ENCODE assay signal across 8 mouse cellular contexts in the genomic region with DNA sequence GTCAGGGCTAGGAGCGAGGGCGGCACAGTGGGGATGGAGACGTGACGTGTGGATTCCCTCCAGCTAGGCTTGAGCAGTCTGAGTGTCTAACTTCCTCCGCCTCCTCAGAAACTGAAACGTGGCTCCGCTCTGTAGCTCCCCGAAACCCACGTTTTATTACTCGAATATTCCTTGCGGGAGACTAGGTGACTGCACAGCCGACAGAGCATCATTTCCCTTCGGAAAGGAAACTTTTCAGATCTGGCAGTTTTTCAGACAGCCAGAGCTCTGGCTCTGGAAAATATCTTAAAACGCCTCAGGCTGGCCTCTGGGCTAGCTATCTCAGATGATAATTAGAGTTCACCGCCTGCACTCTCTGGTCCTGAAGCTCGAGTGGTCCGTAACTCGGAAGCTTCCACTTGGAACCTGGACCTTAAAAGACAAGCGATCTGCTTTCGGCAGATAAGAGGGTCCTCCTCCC. TPM values are rescaled to one million over a fixed set of nuclear protein-coding genes. Genes with fewer than 3 reads are reported as not detected.
DNase-seq lines count a peak whose midpoint lies in the region; ATAC-seq and TF ChIP-seq lines count a peak whose summit lies in the region.

No protein-coding gene starts in this region.

- H3K27me3 ChIP-seq in forebrain, embryonic 16.5 days (replicated peaks; ENCODE audit: control insufficient read depth, insufficient read depth, low read length), result no peaks in the 10 kb centered on the region
- no peaks in the 10 kb centered on the region for H3K27me3 ChIP-seq in midbrain, embryonic 11.5 days (ENCODE audit: control insufficient read depth, insufficient read depth, low read length)
- peaks cover 11% of the 10 kb centered on the region for H3K27me3 ChIP-seq in stomach, embryonic 16.5 days (ENCODE audit: control insufficient read depth, insufficient read depth, low read length)

- peaks cover 2% of the 10 kb centered on the region; the same call in 1 of the 2 replicates for H3K4me1 ChIP-seq in bone marrow, adult 2 months (ENCODE audit: control insufficient read depth, insufficient read depth, low read length)
- H3K4me1 ChIP-seq in forebrain, embryonic 16.5 days (replicated peaks; ENCODE audit: control insufficient read depth, insufficient read depth, low read length), result 0 out of 2 replicates have a peak, but pooled peaks cover 7% of the 10 kb centered on the region
- H3K4me1 ChIP-seq in midbrain, embryonic 11.5 days (ENCODE audit: control insufficient read depth, insufficient read depth, low read length), result peaks cover 10% of the 10 kb centered on the region; the same call in 1 of the 2 replicates
- H3K4me1 ChIP-seq in stomach, embryonic 16.5 days (ENCODE audit: control insufficient read depth, insufficient read depth, low read length), result peaks cover 7% of the 10 kb centered on the region

- peak; percentile 81 for ATAC-seq in forebrain, embryonic 16.5 days
- ATAC-seq in midbrain, embryonic 11.5 days (ENCODE audit: low FRiP score), result no peak; the same call in 1 of the 2 replicates
- no peak for ATAC-seq in stomach, embryonic 16.5 days (ENCODE audit: insufficient read depth, low FRiP score)

- peak overlapping the region; percentile 99 for H3K4me2 ChIP-seq in forebrain, embryonic 16.5 days (ENCODE audit: low read length)
- H3K4me2 ChIP-seq in midbrain, embryonic 11.5 days, result peak overlapping the region; percentile 94
- peak overlapping the region; percentile 64 for H3K4me2 ChIP-seq in stomach, embryonic 16.5 days (ENCODE audit: low read depth, low read length)

- WGBS in bone marrow, adult 2 months, result under 1% methylated on average over 20 of the region's 20 CpGs
- under 1% methylated on average over 20 of the region's 20 CpGs for WGBS in forebrain, embryonic 16.5 days
- WGBS in midbrain, embryonic 11.5 days, result under 1% methylated on average over 20 of the region's 20 CpGs
- 1% methylated on average over 20 of the region's 20 CpGs for WGBS in stomach, embryonic 16.5 days

- no peaks in the 10 kb centered on the region for H3K36me3 ChIP-seq in forebrain, embryonic 16.5 days (ENCODE audit: control insufficient read depth, insufficient read depth)
- no peaks in the 10 kb centered on the region for H3K36me3 ChIP-seq in midbrain, embryonic 11.5 days (ENCODE audit: control insufficient read depth, insufficient read depth, low read length)
- H3K36me3 ChIP-seq in stomach, embryonic 16.5 days (ENCODE audit: control insufficient read depth, insufficient read depth, low read length), result no peaks in the 10 kb centered on the region

- no peak for TF ChIP-seq POLR2A in bone marrow, adult 2 months (IDR thresholded peaks at IDR 0.05; ENCODE audit: borderline replicate concordance, control insufficient read depth, low read depth, low read length)

- no peak for TF ChIP-seq CTCF in layer of hippocampus, adult 2 months (conservative IDR thresholded peaks at IDR 0.05)
- TF ChIP-seq CTCF in bone marrow, adult 2 months (IDR thresholded peaks at IDR 0.05; ENCODE audit: control insufficient read depth, insufficient read depth, low read length), result no peak

- no peaks in the 10 kb centered on the region for H3K9me3 ChIP-seq in forebrain, embryonic 16.5 days (ENCODE audit: control insufficient read depth, low read length)
- H3K9me3 ChIP-seq in midbrain, embryonic 11.5 days (ENCODE audit: control insufficient read depth, low read length), result no peaks in the 10 kb centered on the region
- H3K9me3 ChIP-seq in stomach, embryonic 16.5 days (replicated peaks; ENCODE audit: control insufficient read depth, low read length), result no peaks in the 10 kb centered on the region

- peak; percentile 16 to 51 for DNase-seq in layer of hippocampus, adult 2 months (ENCODE audit: low spot score in 2 of 2)
- DNase-seq in layer of hippocampus, adult 9-10 months (ENCODE audit: low spot score), result no peak
- peak; percentile 27 for DNase-seq in layer of hippocampus, adult 9-11 months
- peak; percentile 86 for DNase-seq in midbrain, embryonic 11.5 days (ENCODE audit: low spot score, missing footprints)
- no peak for DNase-seq in gastrocnemius, adult 8-10 months (ENCODE audit: low spot score in 2 of 2)

- peak overlapping the region; percentile 65 for H3K9ac ChIP-seq in forebrain, embryonic 16.5 days (replicated peaks; ENCODE audit: low read depth, low read length)
- peak overlapping the region; percentile 73 for H3K9ac ChIP-seq in midbrain, embryonic 11.5 days (ENCODE audit: low read length)
- peak overlapping the region; percentile 67 for H3K9ac ChIP-seq in stomach, embryonic 16.5 days (ENCODE audit: low read length)

- no peak overlapping the region for H3K27ac ChIP-seq in layer of hippocampus, adult 2 months
- H3K27ac ChIP-seq in bone marrow, adult 2 months (ENCODE audit: control insufficient read depth, insufficient read depth, low read depth, low read length, poor library complexity), result no peak overlapping the region
- H3K27ac ChIP-seq in forebrain, embryonic 16.5 days (ENCODE audit: low read length), result no peak overlapping the region
- no peak overlapping the region for H3K27ac ChIP-seq in midbrain, embryonic 11.5 days (ENCODE audit: low read depth, low read length)
- H3K27ac ChIP-seq in stomach, embryonic 16.5 days (ENCODE audit: low read length), result no peak overlapping the region

- H3K4me3 ChIP-seq in layer of hippocampus, adult 2 months, result peak overlapping the region; percentile 59
- peak overlapping the region; percentile 3 for H3K4me3 ChIP-seq in bone marrow, adult 2 months (replicated peaks; ENCODE audit: control insufficient read depth, low read depth, low read length)
- H3K4me3 ChIP-seq in forebrain, embryonic 16.5 days (replicated peaks; ENCODE audit: low read length), result peak overlapping the region; percentile 57
- peak overlapping the region; percentile 52 for H3K4me3 ChIP-seq in midbrain, embryonic 11.5 days (ENCODE audit: low read depth, low read length)
- H3K4me3 ChIP-seq in stomach, embryonic 16.5 days (replicated peaks; ENCODE audit: low read length), result peak overlapping the region; percentile 55

RNA-seq across cellular contexts. Expression of gene Bcat1, which starts 0.9 kb away (rescaled TPM):
- 100 to 1,000 TPM in 1 of 2 experiments, 10 to 100 TPM in 1; 96.8 to 105 TPM for total RNA-seq in layer of hippocampus, adult 2 months (2021)
- 1.9 and 20.3 TPM in 2 replicates for polyA plus RNA-seq in bone marrow, adult 2 months (2011; ENCODE audit: insufficient read depth, insufficient read length, low replicate concordance, missing spikeins)
- polyA plus RNA-seq in forebrain, embryonic 16.5 days (2015; fragmentation: Nextera tagmentation; extraction: Ambion mirVana), result 108 and 110 TPM in 2 replicates
- 140 and 150 TPM in 2 replicates for polyA plus RNA-seq in midbrain, embryonic 11.5 days (2014; fragmentation: Nextera tagmentation; extraction: Ambion mirVana)
- 15.9 and 24.1 TPM in 2 replicates for polyA plus RNA-seq in stomach, embryonic 16.5 days (2015; fragmentation: Nextera tagmentation; extraction: Ambion mirVana)
- total RNA-seq in gastrocnemius, adult 8-10 months (2022), result 1 to 10 TPM in 2 of 4 experiments, under 1 TPM in 2; 0.02 to 1.2 (median 0.80) TPM

RNA-seq across cellular contexts. Expression of gene Lrmp, which starts 40.3 kb away (rescaled TPM):
- 1 to 10 TPM; 3.8 to 6.1 TPM for total RNA-seq in layer of hippocampus, adult 2 months (2021)
- polyA plus RNA-seq in bone marrow, adult 2 months (2011; ENCODE audit: insufficient read depth, insufficient read length, low replicate concordance, missing spikeins), result 98.9 and 193 TPM in 2 replicates
- polyA plus RNA-seq in forebrain, embryonic 16.5 days (2015; fragmentation: Nextera tagmentation; extraction: Ambion mirVana), result 0.35 and 0.82 TPM in 2 replicates
- 1.4 and 1.9 TPM in 2 replicates for polyA plus RNA-seq in midbrain, embryonic 11.5 days (2014; fragmentation: Nextera tagmentation; extraction: Ambion mirVana)
- polyA plus RNA-seq in stomach, embryonic 16.5 days (2015; fragmentation: Nextera tagmentation; extraction: Ambion mirVana), result 31.4 and 37.9 TPM in 2 replicates
- total RNA-seq in gastrocnemius, adult 8-10 months (2022), result 1 to 10 TPM in 1 of 4 experiments, under 1 TPM in 2, not detected in 1; 0.25 to 1.1 (median 0.34) TPM

Comparison
In these comparisons a context has a peak if more than half of its experiments do, and no peak if none do; other contexts are left out.
1. DNase-seq: peak in layer of hippocampus, adult 2 months (2 of 2), layer of hippocampus, adult 9-11 months (single experiment) and midbrain, embryonic 11.5 days (single experiment); none in layer of hippocampus, adult 9-10 months (single experiment) and gastrocnemius, adult 8-10 months (0 of 2).
2. H3K4me3 ChIP-seq: peak in every context shown above with its lines; median percentile 59 in layer of hippocampus, adult 2 months; 57 in forebrain, embryonic 16.5 days; 55 in stomach, embryonic 16.5 days; 52 in midbrain, embryonic 11.5 days; 3 in bone marrow, adult 2 months.
3. RNA of gene Lrmp, which starts 40.3 kb away (polyA plus RNA-seq): 98.9 to 193 TPM in bone marrow, adult 2 months and 31.4 to 37.9 TPM in stomach, embryonic 16.5 days; 1.4 to 1.9 TPM in midbrain, embryonic 11.5 days and 0.35 to 0.82 TPM in forebrain, embryonic 16.5 days; every median in the first group is over 10 times any median in the second.
4. Peak in every context shown above with its lines, with median percentiles within 50 percentile points of each other: H3K4me2 ChIP-seq and H3K9ac ChIP-seq.